Mouse (Mus musculus): ENCODE measurements at regions not wholly inside any gene's neighbourhood (a gene's known extent, or its start where the extent isn't known, plus 50 kb on each side); places are given as distances from the start of the nearest gene placed in this dataset.

DNA sequence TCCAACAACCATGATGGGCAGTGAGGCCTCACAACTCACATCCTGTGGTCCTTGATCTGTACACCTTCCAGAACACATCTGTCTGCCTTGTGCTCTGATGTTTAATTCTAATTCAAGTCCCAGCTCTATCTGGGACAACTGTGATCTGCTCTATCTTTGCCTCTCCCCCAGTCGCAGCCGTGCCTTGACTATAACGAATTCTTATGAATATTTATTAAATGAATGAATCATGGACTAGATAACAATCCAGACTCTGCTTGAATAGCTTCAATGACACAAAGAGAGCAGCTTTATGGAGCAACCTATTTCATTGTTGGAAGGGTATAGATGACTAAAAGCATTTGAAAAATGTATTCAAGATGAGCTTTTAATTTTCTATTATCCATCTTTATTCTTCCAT, 120.8 kb upstream of the Rgmb start:
- Histone ChIP-seq H3K4me1 (replicated peaks; ENCODE audit: control insufficient read depth, insufficient read depth, low read length) (no peaks in the 10 kb centered on the region), H3K27me3 (replicated peaks; ENCODE audit: control insufficient read depth, insufficient read depth, low read length) (no peaks in the 10 kb centered on the region), H3K4me2 (ENCODE audit: low read length) (no peak overlapping the region), H3K4me3 (replicated peaks; ENCODE audit: low read length) (no peak overlapping the region), H3K9me3 (ENCODE audit: control insufficient read depth, low read length) (no peaks in the 10 kb centered on the region; the same call in 1 of the 2 replicates), H3K27ac (ENCODE audit: low read length) (no peak overlapping the region), H3K9ac (replicated peaks; ENCODE audit: low read depth, low read length) (no peak overlapping the region), H3K36me3 (ENCODE audit: control insufficient read depth, insufficient read depth) (no peaks in the 10 kb centered on the region)
- peak; percentile 84 for ATAC-seq
- WGBS, result 53% methylated on average over 3 of the region's 3 CpGs

DNA sequence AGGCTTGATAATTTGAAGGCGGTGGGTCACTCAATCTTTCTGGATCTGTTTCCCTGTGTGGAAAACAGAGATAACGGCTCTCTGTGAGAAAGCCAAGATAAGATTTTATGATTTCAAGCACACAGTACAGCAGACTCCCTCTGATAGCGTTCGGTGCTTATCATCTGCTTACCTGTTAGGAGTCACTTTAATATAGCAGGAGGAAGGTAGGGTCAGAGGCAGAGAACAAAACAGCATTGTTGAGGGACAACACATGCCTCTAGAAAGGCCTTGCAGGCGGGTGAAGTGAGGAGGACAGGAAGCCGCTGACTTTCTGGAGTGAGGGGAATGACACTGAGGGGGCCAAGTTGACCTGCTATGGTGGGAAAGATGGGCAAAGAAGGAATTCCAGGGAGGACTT, 118.9 kb upstream of the Rgmb start:
- Histone ChIP-seq H3K4me3 (replicated peaks; ENCODE audit: low read length) (no peak overlapping the region), H3K27ac (ENCODE audit: low read length) (no peak overlapping the region), H3K4me1 (replicated peaks; ENCODE audit: control insufficient read depth, insufficient read depth, low read length) (no peaks in the 10 kb centered on the region), H3K9ac (replicated peaks; ENCODE audit: low read depth, low read length) (no peak overlapping the region), H3K4me2 (ENCODE audit: low read length) (no peak overlapping the region), H3K9me3 (ENCODE audit: control insufficient read depth, low read length) (no peaks in the 10 kb centered on the region; the same call in 1 of the 2 replicates), H3K27me3 (replicated peaks; ENCODE audit: control insufficient read depth, insufficient read depth, low read length) (no peaks in the 10 kb centered on the region), H3K36me3 (ENCODE audit: control insufficient read depth, insufficient read depth) (no peaks in the 10 kb centered on the region)
- ATAC-seq, result no peak
- WGBS, result 81% methylated on average over 6 of the region's 6 CpGs

DNA sequence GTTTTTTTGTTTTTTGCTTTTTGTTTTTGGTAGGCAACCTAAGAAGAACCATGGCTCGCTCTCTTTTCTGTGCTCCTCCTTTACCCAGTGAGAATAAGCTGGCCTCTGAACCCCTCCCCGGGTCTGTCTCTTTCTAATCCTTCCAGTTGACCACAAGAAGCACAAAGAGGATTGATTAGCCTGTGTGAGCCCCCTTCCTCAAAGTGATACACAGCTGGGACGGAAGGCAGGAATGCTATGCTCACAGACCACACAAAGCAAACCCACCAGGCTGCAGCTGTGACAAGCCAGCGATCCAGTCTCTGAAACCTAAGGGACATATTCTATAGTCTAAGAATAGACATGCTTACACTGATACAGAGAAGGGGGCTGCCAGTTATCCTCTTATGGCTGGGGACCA, 111.5 kb upstream of the Rgmb start:
- no peaks in the 10 kb centered on the region for H3K36me3 ChIP-seq (ENCODE audit: control insufficient read depth, insufficient read depth)
- H3K4me3 ChIP-seq (replicated peaks; ENCODE audit: low read length), result no peak overlapping the region
- 11% methylated on average over 4 of the region's 4 CpGs for WGBS
- no peak for ATAC-seq
- H3K27ac ChIP-seq (ENCODE audit: low read length), result no peak overlapping the region
- no peaks in the 10 kb centered on the region for H3K9me3 ChIP-seq (ENCODE audit: control insufficient read depth, low read length)
- H3K4me1 ChIP-seq (replicated peaks; ENCODE audit: control insufficient read depth, insufficient read depth, low read length), result no peaks in the 10 kb centered on the region
- H3K4me2 ChIP-seq (ENCODE audit: low read length), result no peak overlapping the region
- no peaks in the 10 kb centered on the region for H3K27me3 ChIP-seq (replicated peaks; ENCODE audit: control insufficient read depth, insufficient read depth, low read length)
- H3K9ac ChIP-seq (replicated peaks; ENCODE audit: low read depth, low read length), result no peak overlapping the region

DNA sequence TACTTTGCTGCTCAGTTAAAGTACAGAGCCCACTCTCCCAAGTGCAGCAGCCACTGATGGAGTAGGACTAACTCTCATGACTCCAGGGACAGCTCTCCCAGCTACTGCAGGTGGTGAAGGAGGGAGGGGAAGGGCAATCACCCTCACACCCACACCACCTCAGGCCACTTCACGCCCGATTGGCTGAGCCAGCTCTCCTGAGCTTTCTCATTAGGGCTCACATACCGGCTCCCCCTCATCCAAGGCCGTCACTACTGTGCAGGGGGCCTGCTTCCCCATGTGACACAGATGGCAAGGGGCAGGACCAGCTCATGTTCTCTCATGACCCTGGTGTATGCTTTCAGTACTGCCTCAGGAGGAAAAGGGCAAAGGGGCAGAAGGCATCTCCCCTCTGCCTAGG, 87.8 kb upstream of the Rgmb start:
- 64% methylated on average over 4 of the region's 4 CpGs for WGBS
- no peak for ATAC-seq

DNA sequence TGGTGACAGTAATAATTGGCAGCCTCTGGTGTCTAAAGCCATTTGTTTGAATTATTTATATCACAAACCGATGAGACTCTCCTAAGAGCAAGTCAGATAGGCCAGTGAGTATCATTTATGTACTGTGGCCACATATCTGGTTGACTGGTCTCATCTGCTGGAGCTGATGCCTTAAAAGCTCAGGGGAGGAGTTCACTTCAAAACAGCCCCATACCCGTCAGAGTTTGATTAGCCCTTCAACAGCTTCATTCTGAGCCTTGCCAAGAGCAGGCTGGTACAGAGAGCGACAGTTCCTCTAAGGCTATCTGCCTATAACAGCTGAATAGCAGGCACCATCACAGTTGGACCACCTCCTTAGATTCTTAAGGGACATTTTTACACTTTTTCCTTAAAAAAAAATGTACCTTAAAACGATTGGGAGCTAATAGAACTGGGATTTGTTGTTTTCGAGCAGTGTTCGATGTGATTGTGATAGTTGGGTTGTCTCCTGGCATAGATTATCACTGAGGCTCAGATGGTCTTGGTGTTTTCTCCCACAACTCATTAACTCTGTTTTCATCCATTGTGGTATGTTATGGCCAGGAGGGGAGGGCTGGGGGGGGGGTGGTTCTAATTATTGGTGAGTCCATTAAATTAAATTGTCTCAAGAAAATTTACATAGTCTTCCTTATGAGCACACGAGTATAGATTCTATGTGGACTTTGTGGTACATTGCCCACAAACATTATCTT, 68.0 kb upstream of the Rgmb start:
- Histone ChIP-seq H3K27me3 (replicated peaks; ENCODE audit: control insufficient read depth, insufficient read depth, low read length) (no peaks in the 10 kb centered on the region), H3K9me3 (ENCODE audit: control insufficient read depth, low read length) (no peaks in the 10 kb centered on the region), H3K4me1 (replicated peaks; ENCODE audit: control insufficient read depth, insufficient read depth, low read length) (no peaks in the 10 kb centered on the region), H3K4me3 (replicated peaks; ENCODE audit: low read length) (no peak overlapping the region), H3K27ac (ENCODE audit: low read length) (no peak overlapping the region), H3K36me3 (ENCODE audit: control insufficient read depth, insufficient read depth) (no peaks in the 10 kb centered on the region), H3K4me2 (ENCODE audit: low read length) (no peak overlapping the region), H3K9ac (replicated peaks; ENCODE audit: low read depth, low read length) (no peak overlapping the region)
- 73% methylated on average over 7 of the region's 7 CpGs for WGBS
- no peak for ATAC-seq

More for the DNA sequence above, 87.8 kb upstream of the Rgmb start:
- Histone ChIP-seq H3K9ac (replicated peaks; ENCODE audit: low read depth, low read length) (no peak overlapping the region), H3K36me3 (ENCODE audit: control insufficient read depth, insufficient read depth) (no peaks in the 10 kb centered on the region), H3K9me3 (ENCODE audit: control insufficient read depth, low read length) (no peaks in the 10 kb centered on the region), H3K4me3 (replicated peaks; ENCODE audit: low read length) (no peak overlapping the region), H3K27ac (ENCODE audit: low read length) (no peak overlapping the region), H3K4me2 (ENCODE audit: low read length) (no peak overlapping the region), H3K27me3 (replicated peaks; ENCODE audit: control insufficient read depth, insufficient read depth, low read length) (no peaks in the 10 kb centered on the region), H3K4me1 (replicated peaks; ENCODE audit: control insufficient read depth, insufficient read depth, low read length) (no peaks in the 10 kb centered on the region)

DNA sequence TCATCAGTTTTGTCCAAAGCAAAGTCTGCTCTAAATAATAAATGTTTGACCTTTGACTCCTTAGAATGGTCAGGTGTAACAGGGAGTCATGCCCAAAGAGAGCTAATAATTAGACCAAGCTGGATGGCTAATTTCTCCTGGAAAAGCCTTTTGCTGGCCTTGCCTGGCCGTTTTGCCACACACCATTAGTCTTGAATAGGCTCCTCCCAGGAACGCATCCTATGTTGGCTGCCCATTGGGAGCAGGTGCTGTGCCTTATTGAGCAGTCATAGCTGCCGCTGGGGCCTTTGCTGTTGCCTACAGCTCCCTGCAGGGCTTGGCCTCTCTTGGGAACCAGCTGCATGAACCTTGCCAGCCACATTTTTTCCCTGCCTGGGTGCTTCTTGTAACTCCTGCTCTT, 65.1 kb upstream of the Rgmb start:
- no peak overlapping the region for H3K4me3 ChIP-seq (replicated peaks; ENCODE audit: low read length)
- no peaks in the 10 kb centered on the region for H3K4me1 ChIP-seq (replicated peaks; ENCODE audit: control insufficient read depth, insufficient read depth, low read length)
- no peak overlapping the region for H3K27ac ChIP-seq (ENCODE audit: low read length)
- 9% methylated on average over 3 of the region's 3 CpGs for WGBS
- no peak overlapping the region for H3K4me2 ChIP-seq (ENCODE audit: low read length)
- no peak overlapping the region for H3K9ac ChIP-seq (replicated peaks; ENCODE audit: low read depth, low read length)
- no peaks in the 10 kb centered on the region for H3K27me3 ChIP-seq (replicated peaks; ENCODE audit: control insufficient read depth, insufficient read depth, low read length)
- H3K9me3 ChIP-seq (ENCODE audit: control insufficient read depth, low read length), result no peaks in the 10 kb centered on the region
- H3K36me3 ChIP-seq (ENCODE audit: control insufficient read depth, insufficient read depth), result no peaks in the 10 kb centered on the region
- 0 out of 2 replicates have a peak, but pooled peaks have one; percentile 63 for ATAC-seq

DNA sequence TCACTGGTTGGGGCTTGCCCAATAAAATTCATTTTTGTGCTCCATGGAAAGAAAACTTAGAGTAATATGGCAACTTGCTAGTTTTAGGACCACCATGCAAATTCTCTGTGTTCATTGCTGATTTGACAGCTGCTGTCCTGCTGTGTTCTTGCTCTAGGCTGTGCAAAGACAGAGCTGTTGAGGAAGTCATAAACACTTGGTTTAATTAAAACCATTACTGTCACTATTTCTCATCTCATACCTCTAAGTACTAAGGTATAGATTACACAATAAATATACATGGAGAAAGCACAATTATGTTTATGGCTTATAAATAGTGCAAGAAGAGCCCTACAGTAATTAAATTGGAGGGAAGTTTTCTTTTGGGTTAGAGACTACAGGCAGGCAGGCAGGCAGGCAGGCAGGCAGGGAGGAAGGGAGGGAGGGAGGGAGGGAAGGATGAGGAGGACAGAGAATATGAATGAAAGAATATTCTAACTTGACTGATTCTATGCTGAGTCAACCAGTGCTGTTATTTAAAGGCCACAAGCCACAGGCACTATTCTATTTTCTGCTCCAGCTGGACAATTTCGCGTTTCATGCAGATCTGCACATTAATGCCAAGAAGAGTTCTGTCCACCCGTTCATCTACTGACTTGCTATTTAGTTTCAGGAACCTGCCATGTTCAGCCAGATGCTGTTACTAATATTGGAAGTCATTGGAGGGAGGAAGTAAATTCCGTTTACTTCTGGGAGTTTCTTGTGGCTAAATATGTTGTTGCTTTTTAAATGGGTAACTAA, 61.2 kb upstream of the Rgmb start:
- no peak for ATAC-seq
- Histone ChIP-seq H3K4me1 (replicated peaks; ENCODE audit: control insufficient read depth, insufficient read depth, low read length) (no peaks in the 10 kb centered on the region), H3K4me2 (ENCODE audit: low read length) (no peak overlapping the region), H3K27me3 (replicated peaks; ENCODE audit: control insufficient read depth, insufficient read depth, low read length) (no peaks in the 10 kb centered on the region), H3K9me3 (ENCODE audit: control insufficient read depth, low read length) (peaks cover 2% of the 10 kb centered on the region; the same call in 1 of the 2 replicates), H3K4me3 (replicated peaks; ENCODE audit: low read length) (no peak overlapping the region), H3K9ac (replicated peaks; ENCODE audit: low read depth, low read length) (no peak overlapping the region), H3K36me3 (ENCODE audit: control insufficient read depth, insufficient read depth) (no peaks in the 10 kb centered on the region), H3K27ac (ENCODE audit: low read length) (no peak overlapping the region)
- WGBS, result 82% methylated on average over 4 of the region's 4 CpGs

DNA sequence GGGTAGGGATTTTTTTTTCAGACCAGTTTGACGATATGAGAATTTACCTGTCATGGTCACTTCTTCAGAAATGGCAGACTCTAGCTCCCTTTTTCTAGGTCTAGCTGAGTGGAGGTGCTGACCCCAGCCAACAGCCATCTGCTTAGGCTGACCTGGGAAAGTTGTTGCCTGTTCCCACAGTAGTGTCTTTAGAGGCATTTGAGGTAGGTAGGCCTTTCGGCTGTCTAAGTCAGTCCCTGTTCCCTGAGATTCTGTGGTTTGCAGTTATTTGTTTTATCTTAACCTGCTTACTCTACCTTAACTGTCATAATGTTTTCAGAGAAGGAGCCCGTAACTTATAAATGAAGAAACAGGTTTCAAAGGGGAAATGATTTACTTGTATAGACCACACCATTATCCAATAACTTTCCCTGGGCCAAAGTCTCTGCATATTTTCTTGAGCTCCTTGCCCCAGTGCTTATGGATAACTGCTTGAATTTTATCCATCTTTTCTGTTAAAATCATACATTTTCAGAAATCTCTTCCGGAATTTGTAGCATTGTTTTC, 59.8 kb upstream of the Rgmb start:
- peaks cover 2% of the 10 kb centered on the region; the same call in 1 of the 2 replicates for H3K9me3 ChIP-seq (ENCODE audit: control insufficient read depth, low read length)
- H3K9ac ChIP-seq (replicated peaks; ENCODE audit: low read depth, low read length), result no peak overlapping the region
- no peaks in the 10 kb centered on the region for H3K36me3 ChIP-seq (ENCODE audit: control insufficient read depth, insufficient read depth)
- H3K27ac ChIP-seq (ENCODE audit: low read length), result no peak overlapping the region
- no peak for ATAC-seq
- no peak overlapping the region for H3K4me2 ChIP-seq (ENCODE audit: low read length)
- H3K4me3 ChIP-seq (replicated peaks; ENCODE audit: low read length), result no peak overlapping the region
- WGBS, result 94% methylated on average over 4 of the region's 4 CpGs
- H3K27me3 ChIP-seq (replicated peaks; ENCODE audit: control insufficient read depth, insufficient read depth, low read length), result no peaks in the 10 kb centered on the region
- H3K4me1 ChIP-seq (replicated peaks; ENCODE audit: control insufficient read depth, insufficient read depth, low read length), result no peaks in the 10 kb centered on the region

DNA sequence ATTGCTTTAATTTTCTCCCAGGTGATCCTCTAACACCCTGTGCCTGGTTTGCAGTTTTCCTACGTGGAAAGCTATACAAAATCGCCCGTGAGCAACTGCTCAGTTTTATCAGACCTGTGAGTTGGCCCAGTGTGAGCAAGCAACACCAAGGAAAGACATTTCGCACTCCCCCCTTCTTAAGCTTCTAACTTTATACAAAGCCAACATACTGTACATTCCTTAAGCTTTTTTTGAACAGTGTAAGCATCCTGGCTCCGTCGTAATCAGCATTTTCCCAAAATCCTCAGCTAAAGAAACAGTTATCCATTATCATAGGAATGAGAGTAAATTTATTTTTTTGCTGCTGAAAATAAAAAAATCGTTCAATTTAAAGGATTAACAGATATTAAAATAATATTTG, 52.0 kb upstream of the Rgmb start:
- Histone ChIP-seq H3K9ac (replicated peaks; ENCODE audit: low read depth, low read length) (no peak overlapping the region), H3K36me3 (ENCODE audit: control insufficient read depth, insufficient read depth) (no peaks in the 10 kb centered on the region), H3K4me1 (replicated peaks; ENCODE audit: control insufficient read depth, insufficient read depth, low read length) (no peaks in the 10 kb centered on the region), H3K4me3 (replicated peaks; ENCODE audit: low read length) (no peak overlapping the region), H3K9me3 (ENCODE audit: control insufficient read depth, low read length) (no peaks in the 10 kb centered on the region), H3K27me3 (replicated peaks; ENCODE audit: control insufficient read depth, insufficient read depth, low read length) (no peaks in the 10 kb centered on the region), H3K4me2 (ENCODE audit: low read length) (no peak overlapping the region), H3K27ac (ENCODE audit: low read length) (no peak overlapping the region)
- ATAC-seq, result no peak
- WGBS, result 74% methylated on average over 7 of the region's 7 CpGs
